Mouse (Mus musculus): ENCODE results near the gene Fastkd1. TPM values are rescaled to one million over a fixed set of nuclear protein-coding genes. Genes with fewer than 3 reads are reported as not detected.
"Not testable (repeated sequence)": the region's sequence is repeated elsewhere in the genome, so short reads cannot be mapped to it uniquely, and the experiment has no call there.

Fastkd1 gene
- polyA plus RNA-seq, 1 experiment from 2014 or later: 15.4 TPM

- WGBS: 53% methylated on average over 6 of the region's 6 CpGs
- no peaks in the 10 kb centered on the region for H3K27me3 ChIP-seq
- ATAC-seq (replicated peaks): no peak
- H3K4me2 ChIP-seq (replicated peaks): no peak overlapping the region
- H3K36me3 ChIP-seq: peaks cover 12% of the 10 kb centered on the region; the same call in 1 of the 2 replicates
- H3K9me3 ChIP-seq: no peaks in the 10 kb centered on the region
- no peak overlapping the region for H3K4me3 ChIP-seq
- no peak overlapping the region for H3K9ac ChIP-seq (replicated peaks)
- no peaks in the 10 kb centered on the region for H3K4me1 ChIP-seq
- no peak overlapping the region for H3K27ac ChIP-seq (replicated peaks)
Measured at GRCm38 (mm10) chr2:69668414-69668813, 44.9 kb downstream of the Fastkd1 start.

- Histone ChIP-seq H3K27ac (replicated peaks) (no peak overlapping the region), H3K36me3 (peaks cover 12% of the 10 kb centered on the region), H3K9me3 (no peaks in the 10 kb centered on the region), H3K4me1 (no peaks in the 10 kb centered on the region), H3K4me3 (no peak overlapping the region), H3K4me2 (replicated peaks) (no peak overlapping the region), H3K27me3 (no peaks in the 10 kb centered on the region), H3K9ac (replicated peaks) (no peak overlapping the region)
- no peak for ATAC-seq (replicated peaks)
- WGBS: 97% methylated on average over 4 of the region's 4 CpGs
Measured at GRCm38 (mm10) chr2:69667656-69668055, 45.7 kb downstream of the Fastkd1 start.

- Histone ChIP-seq H3K27ac (replicated peaks) (no peak overlapping the region), H3K36me3 (peaks cover 18% of the 10 kb centered on the region), H3K27me3 (no peaks in the 10 kb centered on the region), H3K9me3 (no peaks in the 10 kb centered on the region), H3K4me2 (replicated peaks) (no peak overlapping the region), H3K4me1 (no peaks in the 10 kb centered on the region), H3K4me3 (no peak overlapping the region), H3K9ac (replicated peaks) (no peak overlapping the region)
- no peak for ATAC-seq (replicated peaks)
- WGBS: 90% methylated on average over 13 of the region's 13 CpGs
Measured at GRCm38 (mm10) chr2:69663827-69664476, 49.4 kb downstream of the Fastkd1 start.

DNA sequence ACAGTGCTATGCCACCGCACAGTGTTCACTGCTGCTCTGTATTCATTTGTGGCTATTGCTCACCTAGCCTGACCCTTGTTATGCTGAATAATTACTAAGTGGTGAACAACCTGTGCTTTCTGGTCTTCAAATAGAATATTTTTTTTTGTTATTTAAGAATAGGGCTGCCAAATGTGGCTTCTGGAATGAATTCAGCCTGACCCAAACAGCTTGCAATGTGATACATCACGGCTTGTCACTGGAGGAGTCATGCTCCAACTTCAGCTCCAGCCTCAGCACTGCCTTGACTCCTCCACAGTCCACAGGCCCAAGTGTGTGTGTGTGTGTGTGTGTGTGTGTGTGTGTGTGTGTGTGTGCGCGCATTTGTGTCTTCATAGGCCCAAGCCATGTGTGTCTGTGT, 54.0 kb downstream of the Fastkd1 start:
- Histone ChIP-seq H3K4me2 (replicated peaks) (no peak overlapping the region), H3K9me3 (no peaks in the 10 kb centered on the region), H3K27ac (replicated peaks) (no peak overlapping the region), H3K4me1 (no peaks in the 10 kb centered on the region), H3K9ac (replicated peaks) (no peak overlapping the region), H3K36me3 (peaks cover 23% of the 10 kb centered on the region), H3K27me3 (no peaks in the 10 kb centered on the region), H3K4me3 (no peak overlapping the region)
- ATAC-seq (replicated peaks): no peak
- 99% methylated on average over 4 of the region's 4 CpGs for WGBS

- H3K4me3 ChIP-seq: no peak overlapping the region
- H3K27ac ChIP-seq (replicated peaks): no peak overlapping the region
- no peak for ATAC-seq (replicated peaks)
- H3K27me3 ChIP-seq: no peaks in the 10 kb centered on the region
- H3K9me3 ChIP-seq: no peaks in the 10 kb centered on the region
- H3K36me3 ChIP-seq: peaks cover 6% of the 10 kb centered on the region
- no peak overlapping the region for H3K4me2 ChIP-seq (replicated peaks)
- H3K9ac ChIP-seq (replicated peaks): no peak overlapping the region
- H3K4me1 ChIP-seq: peaks cover 9% of the 10 kb centered on the region
- WGBS: 78% methylated on average over 5 of the region's 5 CpGs
Measured at GRCm38 (mm10) chr2:69649716-69650115, 63.6 kb downstream of the Fastkd1 start.

DNA sequence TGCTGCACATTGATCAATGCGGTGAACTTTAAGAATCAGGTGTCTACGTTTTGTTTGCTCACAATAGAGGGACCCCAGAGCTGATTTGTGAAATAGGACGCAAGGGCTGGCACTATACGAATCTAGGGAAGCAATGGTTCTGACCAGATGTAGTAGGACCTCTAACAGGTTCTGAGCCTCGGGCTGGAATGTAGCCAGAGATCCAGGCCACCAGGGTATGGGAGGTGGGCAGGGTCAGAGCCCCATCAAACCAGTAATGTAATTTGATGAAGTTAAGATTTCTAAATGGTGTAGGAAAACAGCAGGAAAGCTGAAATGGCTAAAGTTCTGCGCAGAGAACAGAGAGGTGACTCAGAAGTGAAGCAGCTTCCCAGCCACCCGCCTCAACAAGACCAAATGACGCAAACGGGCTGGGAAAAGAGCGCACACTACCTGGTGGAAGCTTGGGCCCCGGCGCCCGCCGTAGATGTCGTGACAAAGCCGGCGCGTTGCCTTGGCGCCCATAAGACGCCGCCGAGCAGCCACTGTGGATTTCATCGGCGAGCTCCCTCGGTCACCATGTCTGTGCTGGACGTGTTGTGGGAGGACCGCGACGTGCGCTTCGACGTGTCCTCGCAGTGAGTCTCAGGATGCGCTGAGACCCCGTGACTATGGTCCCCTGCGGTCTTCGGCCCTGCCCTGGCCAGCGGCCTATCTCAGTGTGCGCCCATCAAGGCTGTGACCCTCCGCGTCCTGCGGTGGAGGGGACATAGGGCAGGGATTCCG, 66.4 kb downstream of the Fastkd1 start, which contains the start of gene Bbs5:
Gene Bbs5 (plus strand): TSS at position 446 of the 765 bp plus-strand sequence.
- Histone ChIP-seq H3K9ac (replicated peaks) (peak within 1 kb of the TSS; percentile 86), H3K4me1 (peaks cover 9% of the 10 kb centered on the region), H3K9me3 (no peaks in the 10 kb centered on the region), H3K4me3 (peak within 1 kb of the TSS; percentile 87), H3K4me2 (replicated peaks) (peak within 1 kb of the TSS; percentile 68), H3K36me3 (no peaks in the 10 kb centered on the region), H3K27ac (replicated peaks) (peak within 1 kb of the TSS; percentile 38; the same call in 1 of the 2 replicates), H3K27me3 (no peaks in the 10 kb centered on the region)
- WGBS: 3% methylated on average over 43 of the region's 43 CpGs
- peak; percentile 97 for ATAC-seq (replicated peaks)

GRCm38 (mm10) chr2:69644968-69645617, 68.2 kb downstream of the Fastkd1 start:
- Histone ChIP-seq H3K4me3 (no peak overlapping the region), H3K4me1 (peaks cover 9% of the 10 kb centered on the region), H3K27me3 (no peaks in the 10 kb centered on the region), H3K27ac (replicated peaks) (no peak overlapping the region), H3K9me3 (no peaks in the 10 kb centered on the region), H3K9ac (replicated peaks) (no peak overlapping the region), H3K36me3 (no peaks in the 10 kb centered on the region), H3K4me2 (replicated peaks) (no peak overlapping the region)
- 92% methylated on average over 11 of the region's 11 CpGs for WGBS
- ATAC-seq (replicated peaks): no peak

DNA sequence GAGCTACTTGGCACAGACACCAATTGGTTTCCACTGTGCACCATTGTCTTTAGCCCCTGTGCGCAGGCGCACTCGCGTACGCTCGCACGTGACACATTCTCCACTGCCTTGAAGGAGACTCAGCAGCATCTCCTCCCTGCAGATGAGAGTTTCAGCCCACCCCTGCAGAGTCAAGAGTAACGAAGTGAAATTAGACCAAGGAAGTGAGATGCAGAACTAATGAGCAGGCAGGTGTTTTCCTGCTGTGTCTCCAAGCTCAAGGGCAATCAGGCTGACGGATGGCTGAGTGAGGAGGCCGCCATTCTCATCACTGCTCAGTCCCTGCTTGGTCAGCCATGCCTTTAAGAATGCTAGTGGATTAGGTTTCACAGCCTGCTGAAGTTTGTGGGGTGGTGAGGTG, 73.2 kb downstream of the Fastkd1 start:
- H3K4me2 ChIP-seq (replicated peaks): peak overlapping the region; percentile 22; the same call in 1 of the 2 replicates

DNA sequence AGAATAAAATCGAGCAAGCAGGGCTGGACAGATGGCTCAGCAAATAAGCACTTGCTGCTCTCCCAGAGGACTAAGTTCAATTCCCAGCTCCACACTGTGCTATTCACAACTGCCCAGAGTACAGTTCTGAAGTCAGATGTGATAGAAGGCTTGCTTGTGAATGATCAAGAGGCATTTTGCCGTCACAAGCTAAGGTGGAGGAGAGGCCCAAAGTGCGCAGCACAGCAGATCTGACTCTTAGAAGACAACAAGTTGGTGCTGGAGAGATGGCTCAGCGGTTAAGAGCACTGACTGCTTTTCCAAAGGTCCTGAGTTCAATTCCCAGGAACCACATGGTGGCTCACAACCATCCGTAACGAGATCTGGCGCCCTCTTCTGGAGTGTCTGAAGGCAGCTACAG, 75.3 kb downstream of the Fastkd1 start:
- H3K27me3 ChIP-seq; H3K27ac ChIP-seq (replicated peaks); ATAC-seq (replicated peaks); H3K9me3 ChIP-seq; H3K4me1 ChIP-seq; H3K36me3 ChIP-seq; H3K9ac ChIP-seq (replicated peaks); H3K4me2 ChIP-seq (replicated peaks); H3K4me3 ChIP-seq: not testable (repeated sequence)
- WGBS: 79% methylated on average over 7 of the region's 7 CpGs

More for the DNA sequence above, 73.2 kb downstream of the Fastkd1 start:
- Histone ChIP-seq H3K9ac (replicated peaks) (no peak overlapping the region), H3K27me3 (no peaks in the 10 kb centered on the region), H3K36me3 (no peaks in the 10 kb centered on the region), H3K4me3 (no peak overlapping the region), H3K4me1 (0 out of 2 replicates have a peak, but pooled peaks cover 2% of the 10 kb centered on the region), H3K9me3 (no peaks in the 10 kb centered on the region), H3K27ac (replicated peaks) (no peak overlapping the region)
- peak; percentile 66 for ATAC-seq (replicated peaks)
- 42% methylated on average over 10 of the region's 10 CpGs for WGBS

Other genes starting within 250 kb of the Fastkd1 start
- 0.24 and 0.47 TPM in 2 replicates for gene Lrp2, start 127.5 kb downstream of the Fastkd1 start, polyA plus RNA-seq (2015; fragmentation: Nextera tagmentation; extraction: Ambion mirVana)
- 20.0 and 21.7 TPM in 2 replicates for gene Bbs5, start 66.3 kb downstream of the Fastkd1 start, polyA plus RNA-seq (2015; fragmentation: Nextera tagmentation; extraction: Ambion mirVana)
- gene Klhl41, start 43.4 kb downstream of the Fastkd1 start, polyA plus RNA-seq (2015; fragmentation: Nextera tagmentation; extraction: Ambion mirVana): 0.20 and 0.25 TPM in 2 replicates
- 129 and 138 TPM in 2 replicates for gene Ppig, start 9.0 kb upstream of the Fastkd1 start, polyA plus RNA-seq (2015; fragmentation: Nextera tagmentation; extraction: Ambion mirVana)
- gene Ccdc173, start 76.1 kb upstream of the Fastkd1 start, polyA plus RNA-seq (2015; fragmentation: Nextera tagmentation; extraction: Ambion mirVana): 2.6 and 3.1 TPM in 2 replicates
- gene Phospho2, start 76.1 kb upstream of the Fastkd1 start, polyA plus RNA-seq (2015; fragmentation: Nextera tagmentation; extraction: Ambion mirVana): 36.7 and 38.5 TPM in 2 replicates
- 64.5 TPM in 2 replicates for gene Klhl23, start 108.4 kb upstream of the Fastkd1 start, polyA plus RNA-seq (2015; fragmentation: Nextera tagmentation; extraction: Ambion mirVana)
- 299 and 312 TPM in 2 replicates for gene Ssb, start 148.0 kb upstream of the Fastkd1 start, polyA plus RNA-seq (2015; fragmentation: Nextera tagmentation; extraction: Ambion mirVana)
- 27.2 and 34.6 TPM in 2 replicates for gene Mettl5, start 172.1 kb upstream of the Fastkd1 start, polyA plus RNA-seq (2015; fragmentation: Nextera tagmentation; extraction: Ambion mirVana)
- 15.2 and 16.2 TPM in 2 replicates for gene Ubr3, start 183.7 kb upstream of the Fastkd1 start, polyA plus RNA-seq (2015; fragmentation: Nextera tagmentation; extraction: Ambion mirVana)

Measured in forebrain, embryonic 15.5 days (tissue).